Mouse (Mus musculus) limb, embryonic 12.5 days (tissue): ENCODE results near the gene Gm49630. TPM values are rescaled to one million over a fixed set of nuclear protein-coding genes. Genes with fewer than 3 reads are reported as not detected.
"Not testable (repeated sequence)": the region's sequence is repeated elsewhere in the genome, so short reads cannot be mapped to it uniquely, and the experiment has no call there.

Experiments
- ATAC-seq: fragments of 200-750 bp; cut with Nextera tagmentation; 2 replicates; pipeline ENCODE4 v1.8.0; 2017; ENCODE audit warnings: low read depth, moderate TSS enrichment; ENCODE audit not compliant: insufficient number of reproducible peaks, insufficient read depth, low FRiP score, low TSS enrichment
- H3K27ac ChIP-seq: fragments of 300-500 bp; sonication (generic); 2 replicates; pipeline ENCODE4 v1.5.1; 2016; ENCODE audit warnings: mild to moderate bottlenecking, moderate library complexity
- H3K27me3 ChIP-seq: fragments of 300-500 bp; sonication (generic); 2 replicates; pipeline ENCODE4 v1.6.1; 2016; ENCODE audit warnings: mild to moderate bottlenecking, moderate library complexity
- H3K36me3 ChIP-seq: fragments of 300-500 bp; sonication (generic); 2 replicates; pipeline ENCODE4 v1.6.1; 2016; ENCODE audit warnings: mild to moderate bottlenecking, moderate library complexity
- H3K4me1 ChIP-seq: fragments of 300-500 bp; sonication (generic); replicated peaks from 2 replicates; pipeline ENCODE4 v1.6.1; 2016
- H3K4me2 ChIP-seq: fragments of 300-500 bp; sonication (generic); 2 replicates; pipeline ENCODE4 v1.6.1; 2016; ENCODE audit warnings: mild to moderate bottlenecking, moderate library complexity
- H3K4me3 ChIP-seq: fragments of 300-500 bp; sonication (generic); replicated peaks from 2 replicates; pipeline ENCODE4 v1.5.1; 2016; ENCODE audit warnings: mild to moderate bottlenecking
- H3K9ac ChIP-seq: fragments of 300-500 bp; sonication (generic); replicated peaks from 2 replicates; pipeline ENCODE4 v1.6.1; 2016; ENCODE audit warnings: mild to moderate bottlenecking, moderate library complexity
- H3K9me3 ChIP-seq: fragments of 300-500 bp; sonication (generic); 2 replicates; pipeline ENCODE4 v1.6.1; 2016; ENCODE audit warnings: mild to moderate bottlenecking, moderate library complexity
- WGBS: fragments of 180-500 bp; shearing (Covaris S2); methylation state at CpG from one replicate; pipeline ENCODE4 v1.1.7; 2016; 5-methylcytosine and 5-hydroxymethylcytosine counted together
- polyA plus RNA-seq: library from polyadenylated mRNA; unstranded; fragments of >200 nt; fragmentation: Nextera tagmentation; extraction: Ambion mirVana; gene quantifications from 2 replicates; pipeline ENCODE4 v1.2.1, GENCODE M21; 2016

Gm49630 gene
- not detected in 2 replicates for polyA plus RNA-seq

DNA sequence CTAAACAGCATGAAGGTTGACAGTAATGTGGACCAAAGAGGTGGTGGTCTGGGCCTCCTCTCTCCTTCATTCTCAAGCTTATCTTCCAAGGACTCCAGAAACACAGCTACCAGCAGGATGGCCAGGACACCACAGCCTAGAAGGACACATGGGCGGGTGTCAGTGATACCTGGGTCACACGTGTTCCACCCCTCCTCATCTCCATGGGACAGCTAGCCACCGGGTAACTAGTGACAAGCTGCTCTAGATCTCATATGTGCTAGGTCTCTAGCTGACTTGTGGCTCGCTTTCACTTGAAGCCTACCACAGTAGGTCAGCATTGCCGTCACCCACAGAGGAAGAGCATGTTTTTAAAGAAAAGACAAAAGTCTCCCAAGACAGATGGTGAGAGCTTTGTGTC is at the start of gene Gm49630:
Gm49630 (minus strand) TSS at position 101 of the 400 bp plus-strand sequence.
- not testable (repeated sequence) for ATAC-seq, H3K27me3 ChIP-seq, H3K4me2 ChIP-seq, H3K4me3 ChIP-seq, H3K9ac ChIP-seq, H3K4me1 ChIP-seq, H3K36me3 ChIP-seq, H3K27ac ChIP-seq, H3K9me3 ChIP-seq
- WGBS, result 90% methylated on average over 2 of the region's 5 CpGs

GRCm38 (mm10) chr17:7420191-7420973 is 48.6 kb upstream of the Gm49630 start:
- not testable (repeated sequence) for H3K4me3 ChIP-seq

GRCm38 (mm10) chr17:7414601-7415310 is 43.0 kb upstream of the Gm49630 start:
- WGBS, result 92% methylated on average over 7 of the region's 9 CpGs
- not testable (repeated sequence) for H3K4me2 ChIP-seq, H3K36me3 ChIP-seq

More at GRCm38 (mm10) chr17:7420191-7420973, 48.6 kb upstream of the Gm49630 start:
- H3K9me3 ChIP-seq, H3K27me3 ChIP-seq, H3K27ac ChIP-seq, H3K4me1 ChIP-seq, H3K36me3 ChIP-seq, H3K4me2 ChIP-seq, H3K9ac ChIP-seq: not testable (repeated sequence)
- WGBS, result 32% methylated on average over 3 of the region's 3 CpGs
- ATAC-seq, result peak; percentile 79; the same call in 1 of the 2 replicates

DNA sequence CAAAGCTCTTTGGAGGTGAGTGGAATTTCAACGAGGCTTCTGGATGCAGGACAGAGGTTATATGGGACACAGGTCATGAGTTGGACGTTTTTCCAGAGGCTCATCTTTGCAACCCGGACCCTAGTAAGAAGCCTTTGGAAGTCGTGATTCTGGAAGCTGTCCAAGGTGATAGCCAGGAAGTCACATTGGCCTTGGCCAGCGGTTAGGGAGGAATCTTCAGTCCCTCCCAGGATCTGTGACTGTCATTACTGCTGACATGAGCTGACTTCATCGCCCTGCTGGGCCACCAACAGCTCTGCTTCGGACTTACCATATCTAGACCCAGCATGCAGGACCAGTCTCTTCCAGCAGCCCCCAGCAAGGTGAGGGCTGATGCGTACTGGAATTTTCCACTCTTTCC is 41.6 kb upstream of the Gm49630 start:
- H3K27ac ChIP-seq, H3K27me3 ChIP-seq, ATAC-seq, H3K9me3 ChIP-seq, H3K36me3 ChIP-seq, H3K4me1 ChIP-seq, H3K9ac ChIP-seq, H3K4me2 ChIP-seq, H3K4me3 ChIP-seq: not testable (repeated sequence)
- 81% methylated on average over 8 of the region's 8 CpGs for WGBS

More at GRCm38 (mm10) chr17:7414601-7415310, 43.0 kb upstream of the Gm49630 start:
- H3K4me1 ChIP-seq, H3K4me3 ChIP-seq, H3K9me3 ChIP-seq, H3K27ac ChIP-seq, H3K9ac ChIP-seq, H3K27me3 ChIP-seq, ATAC-seq: not testable (repeated sequence)

DNA sequence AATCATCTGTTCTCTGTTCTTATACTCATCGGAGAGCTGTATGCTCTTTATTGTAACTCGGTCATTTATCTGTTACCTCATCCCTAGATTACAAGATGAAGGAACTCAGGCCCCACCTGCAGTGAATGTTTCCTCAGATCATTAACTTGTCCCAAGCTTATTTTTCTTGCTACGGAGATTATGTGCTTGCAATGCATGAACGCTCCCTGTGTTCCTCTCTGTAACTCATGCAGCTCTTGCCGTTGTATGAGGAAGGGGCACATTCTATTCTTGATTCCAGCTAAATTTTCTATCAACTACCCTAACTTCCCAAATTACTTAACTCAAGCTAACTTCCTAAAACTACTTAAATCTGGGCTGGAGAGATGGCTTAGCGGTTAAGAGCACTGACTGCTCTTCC is 28.0 kb upstream of the Gm49630 start:
- H3K27ac ChIP-seq, H3K4me1 ChIP-seq, ATAC-seq, H3K27me3 ChIP-seq, H3K4me2 ChIP-seq, H3K36me3 ChIP-seq, H3K9me3 ChIP-seq, H3K4me3 ChIP-seq, H3K9ac ChIP-seq: not testable (repeated sequence)
- WGBS, result 85% methylated on average over 6 of the region's 6 CpGs

- 88% methylated on average over 6 of the region's 6 CpGs for WGBS
- not testable (repeated sequence) for H3K4me1 ChIP-seq, H3K9me3 ChIP-seq, H3K9ac ChIP-seq, H3K27me3 ChIP-seq, H3K27ac ChIP-seq, ATAC-seq, H3K4me3 ChIP-seq, H3K4me2 ChIP-seq, H3K36me3 ChIP-seq
Measured at GRCm38 (mm10) chr17:7398198-7398847, 26.5 kb upstream of the Gm49630 start.

DNA sequence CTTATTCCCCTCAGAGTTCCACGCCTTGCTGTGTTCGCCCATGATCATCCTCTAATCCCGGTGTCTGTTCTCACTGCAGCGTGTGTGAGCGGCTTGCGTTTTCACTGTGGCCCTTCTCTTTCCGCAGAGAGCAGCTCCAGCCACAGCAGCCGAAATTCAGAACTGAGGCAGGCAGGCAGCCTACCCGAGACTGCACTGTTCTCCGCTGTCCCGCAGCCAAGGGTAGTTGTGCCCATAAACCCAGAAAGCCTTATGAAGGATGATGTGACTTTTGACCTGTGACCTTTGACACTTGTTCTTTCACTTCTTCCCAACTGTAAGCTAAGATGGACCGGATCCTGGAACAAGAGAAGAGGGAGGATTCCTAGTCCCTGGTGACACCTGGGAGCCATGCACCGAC is 25.3 kb upstream of the Gm49630 start:
- H3K27ac ChIP-seq, H3K9ac ChIP-seq, H3K36me3 ChIP-seq, ATAC-seq, H3K4me2 ChIP-seq, H3K4me1 ChIP-seq, H3K27me3 ChIP-seq, H3K9me3 ChIP-seq, H3K4me3 ChIP-seq: not testable (repeated sequence)
- 84% methylated on average over 13 of the region's 13 CpGs for WGBS

DNA sequence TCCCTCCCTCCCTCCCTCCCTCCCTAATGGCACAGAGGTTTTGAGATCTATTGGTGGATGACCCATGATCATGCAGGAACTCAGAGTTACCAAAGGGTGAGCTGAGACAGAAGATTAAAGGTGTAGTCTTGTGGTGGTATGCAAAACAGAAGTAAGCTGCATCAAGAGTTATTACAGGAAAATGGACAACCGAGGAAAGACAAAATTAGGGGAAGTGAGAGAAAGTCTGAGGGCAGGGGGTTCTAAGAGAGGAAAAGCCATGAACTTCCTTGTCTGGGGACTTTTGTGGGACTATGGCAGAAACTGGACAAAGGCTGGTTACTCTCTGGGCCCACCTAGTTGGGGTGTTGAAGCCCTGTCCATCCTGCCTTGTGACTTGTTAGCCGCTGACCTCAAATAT is 24.5 kb upstream of the Gm49630 start:
- H3K27ac ChIP-seq, H3K36me3 ChIP-seq, H3K4me3 ChIP-seq, H3K4me1 ChIP-seq, H3K9me3 ChIP-seq, H3K4me2 ChIP-seq, H3K9ac ChIP-seq, ATAC-seq, H3K27me3 ChIP-seq: not testable (repeated sequence)
- WGBS, result no CpG with 5 or more reads among the region's 2 CpGs

DNA sequence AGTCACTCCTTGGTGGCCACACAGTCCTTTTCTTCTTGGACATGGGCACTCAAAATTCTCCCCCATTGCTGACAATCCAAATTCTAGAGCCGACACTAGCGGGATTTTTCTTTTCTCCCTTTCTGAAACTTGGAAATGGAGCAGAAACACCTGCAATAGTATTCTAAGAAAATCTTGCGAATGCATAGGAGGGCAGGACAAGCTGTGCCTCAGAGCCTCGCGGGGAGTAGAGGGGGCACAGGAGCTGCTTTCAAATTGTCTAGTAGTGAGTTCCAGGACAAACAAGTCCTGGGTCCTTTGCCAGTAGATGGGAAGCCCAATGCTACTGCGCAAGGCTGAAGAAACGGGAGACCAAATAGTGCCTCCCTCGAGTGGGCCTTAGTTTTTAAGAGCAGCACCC is 23.9 kb upstream of the Gm49630 start:
- H3K9me3 ChIP-seq, H3K27me3 ChIP-seq, H3K4me3 ChIP-seq, H3K4me2 ChIP-seq, ATAC-seq, H3K4me1 ChIP-seq, H3K27ac ChIP-seq, H3K9ac ChIP-seq, H3K36me3 ChIP-seq: not testable (repeated sequence)
- 90% methylated on average over 8 of the region's 8 CpGs for WGBS

DNA sequence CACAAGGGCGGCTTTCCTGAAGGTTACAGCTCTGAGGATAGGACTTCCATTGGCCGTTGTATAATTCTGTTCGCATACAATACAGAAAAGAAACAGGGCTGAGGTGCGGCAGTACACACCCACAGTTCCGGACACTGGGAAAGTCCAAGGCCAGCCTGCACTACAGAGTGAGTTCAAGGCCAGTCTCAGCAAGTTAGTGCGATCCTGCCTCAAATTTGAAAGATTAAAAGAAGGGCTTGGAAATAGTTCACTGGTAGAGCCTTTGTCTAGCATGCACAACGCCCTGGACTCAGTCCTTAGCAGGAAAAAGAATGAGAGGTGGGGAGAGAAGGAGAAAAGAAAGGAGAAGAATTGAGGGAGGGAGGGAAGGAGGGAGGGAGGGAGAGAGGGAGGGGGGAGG is 23.3 kb upstream of the Gm49630 start:
- not testable (repeated sequence) for H3K27me3 ChIP-seq, ATAC-seq
- WGBS, result 91% methylated on average over 7 of the region's 7 CpGs

GRCm38 (mm10) chr17:7389898-7390297 is 18.1 kb upstream of the Gm49630 start:
- 76% methylated on average over 7 of the region's 7 CpGs for WGBS
- H3K36me3 ChIP-seq, H3K9me3 ChIP-seq, ATAC-seq, H3K4me2 ChIP-seq, H3K4me3 ChIP-seq, H3K4me1 ChIP-seq, H3K9ac ChIP-seq, H3K27me3 ChIP-seq, H3K27ac ChIP-seq: not testable (repeated sequence)

More for the DNA sequence above, 23.3 kb upstream of the Gm49630 start:
- H3K4me3 ChIP-seq, H3K27ac ChIP-seq, H3K9ac ChIP-seq, H3K4me2 ChIP-seq, H3K36me3 ChIP-seq, H3K4me1 ChIP-seq, H3K9me3 ChIP-seq: not testable (repeated sequence)
